Mouse (Mus musculus): ENCODE results near the gene Usp12. TPM values are rescaled to one million over a fixed set of nuclear protein-coding genes. Genes with fewer than 3 reads are reported as not detected.

Gene Usp12
- total and polyA plus RNA-seq, 3 experiments: 24.5 TPM; not detected in 1

GRCm38 (mm10) chr5:146733888-146734640, 60.7 kb downstream of the Usp12 start:
- H3K36me3 ChIP-seq (ENCODE audit: control insufficient read depth in 1 of 2, insufficient read depth in 2 of 2, low read length in 2 of 2): no peaks in the 10 kb centered on the region; a peak in 1 of 4 replicates
- H3K4me1 ChIP-seq (ENCODE audit: control insufficient read depth in 1 of 2, insufficient read depth in 2 of 2, low read length in 2 of 2): no peaks in the 10 kb centered on the region

GRCm38 (mm10) chr5:146733372-146733771, 61.4 kb downstream of the Usp12 start:
- Histone ChIP-seq H3K9me3 (replicated peaks; ENCODE audit: insufficient read depth, low read length) (no peaks in the 10 kb centered on the region), H3K9ac (ENCODE audit: control insufficient read depth, low read depth, low read length, poor library complexity, severe bottlenecking) (no peak overlapping the region), H3K4me1 (ENCODE audit: control insufficient read depth in 1 of 2, insufficient read depth in 2 of 2, low read length in 2 of 2) (no peaks in the 10 kb centered on the region), H3K4me3 (ENCODE audit: control insufficient read depth in 1 of 2, insufficient read depth in 1 of 2, low read depth in 2 of 2, low read length in 2 of 2) (no peak overlapping the region), H3K36me3 (ENCODE audit: control insufficient read depth in 1 of 2, insufficient read depth in 2 of 2, low read length in 2 of 2) (no peaks in the 10 kb centered on the region; a peak in 1 of 4 replicates), H3K27ac (ENCODE audit: control insufficient read depth, low read depth, low read length) (no peak overlapping the region), H3K79me2 (ENCODE audit: control insufficient read depth, insufficient read depth, low read length, poor library complexity) (no peaks in the 10 kb centered on the region), H3K27me3 (ENCODE audit: control insufficient read depth in 1 of 2, insufficient read depth in 2 of 2, low read length in 2 of 2) (no peaks in the 10 kb centered on the region)
- no peak for DNase-seq (ENCODE audit: low read depth, low spot score)
- no peak for TF ChIP-seq ZC3H11A (IDR thresholded peaks at IDR 0.05; ENCODE audit: low read depth, low read length)
- TF ChIP-seq MYB (IDR thresholded peaks at IDR 0.05; ENCODE audit: low read depth, low read length): no peak
- TF ChIP-seq ELF1 (IDR thresholded peaks at IDR 0.05; ENCODE audit: low read depth, low read length): no peak
- TF ChIP-seq TCF12 (IDR thresholded peaks at IDR 0.05; ENCODE audit: low read depth, low read length): no peak
- no peak for TF ChIP-seq HCFC1 (IDR thresholded peaks at IDR 0.05; ENCODE audit: low read depth, low read length)
- no peak for TF ChIP-seq UBTF (IDR thresholded peaks at IDR 0.05; ENCODE audit: borderline replicate concordance, insufficient read depth, low read depth, low read length)
- TF ChIP-seq CHD1 (IDR thresholded peaks at IDR 0.05; ENCODE audit: low read depth, low read length): no peak
- no peak for TF ChIP-seq EP300 (IDR thresholded peaks at IDR 0.05; ENCODE audit: low read depth in 1 of 2, low read length in 2 of 2)
- no peak for TF ChIP-seq NELFE (IDR thresholded peaks at IDR 0.05; ENCODE audit: low read depth, low read length)
- TF ChIP-seq E2F4 (IDR thresholded peaks at IDR 0.05; ENCODE audit: borderline replicate concordance, low read depth, low read length): no peak

More at GRCm38 (mm10) chr5:146733888-146734640, 60.7 kb downstream of the Usp12 start:
- TF ChIP-seq ZC3H11A (IDR thresholded peaks at IDR 0.05; ENCODE audit: low read depth, low read length): no peak
- no peak for TF ChIP-seq POLR2AphosphoS5 (IDR thresholded peaks at IDR 0.05; ENCODE audit: borderline replicate concordance, low read depth, low read length)
- no peak for TF ChIP-seq GABPA (IDR thresholded peaks at IDR 0.05; ENCODE audit: low read depth, low read length)
- TF ChIP-seq RAD21 (IDR thresholded peaks at IDR 0.05; ENCODE audit: low read depth, low read length): no peak
- no peak for TF ChIP-seq POLR2A (IDR thresholded peaks at IDR 0.05; ENCODE audit: control insufficient read depth in 1 of 2, insufficient read depth in 1 of 2, low read depth in 1 of 2, low read length in 2 of 2, poor library complexity in 1 of 2)
- TF ChIP-seq USF2 (IDR thresholded peaks at IDR 0.05; ENCODE audit: borderline replicate concordance in 1 of 2, insufficient read depth in 1 of 2, low read depth in 1 of 2, low read length in 2 of 2): no peak
- TF ChIP-seq JUND (IDR thresholded peaks at IDR 0.05; ENCODE audit: low read depth, low read length): no peak
- TF ChIP-seq SMC3 (IDR thresholded peaks at IDR 0.05; ENCODE audit: low read depth, low read length): no peak
- no peak for TF ChIP-seq POLR2AphosphoS2 (IDR thresholded peaks at IDR 0.05; ENCODE audit: low read length)
- no peak for TF ChIP-seq CTCF (IDR thresholded peaks at IDR 0.05 in 2 of 3, conservative IDR thresholded peaks at IDR 0.05 in 1 of 3; ENCODE audit: control insufficient read depth in 1 of 3, insufficient read depth in 1 of 3, low read depth in 2 of 3, low read length in 3 of 3, poor library complexity in 1 of 3, severe bottlenecking in 1 of 3)
- TF ChIP-seq SIN3A (IDR thresholded peaks at IDR 0.05; ENCODE audit: low read length): no peak
- TF ChIP-seq HCFC1 (IDR thresholded peaks at IDR 0.05; ENCODE audit: low read depth, low read length): no peak
- no peak for TF ChIP-seq RCOR1 (IDR thresholded peaks at IDR 0.05; ENCODE audit: low read depth, low read length)
- TF ChIP-seq TCF12 (IDR thresholded peaks at IDR 0.05; ENCODE audit: low read depth, low read length): no peak
- Histone ChIP-seq H3K27ac (ENCODE audit: control insufficient read depth, low read depth, low read length) (no peak overlapping the region), H3K27me3 (ENCODE audit: control insufficient read depth in 1 of 2, insufficient read depth in 2 of 2, low read length in 2 of 2) (no peaks in the 10 kb centered on the region), H3K9me3 (replicated peaks; ENCODE audit: insufficient read depth, low read length) (no peaks in the 10 kb centered on the region), H3K9ac (ENCODE audit: control insufficient read depth, low read depth, low read length, poor library complexity, severe bottlenecking) (no peak overlapping the region), H3K79me2 (ENCODE audit: control insufficient read depth, insufficient read depth, low read length, poor library complexity) (no peaks in the 10 kb centered on the region), H3K4me3 (ENCODE audit: control insufficient read depth in 1 of 2, insufficient read depth in 1 of 2, low read depth in 2 of 2, low read length in 2 of 2) (no peak overlapping the region)
- DNase-seq (ENCODE audit: low read depth, low spot score): no peak
